Mouse (Mus musculus): Measurements from ENCODE around the gene Hscb. TPM values are rescaled to one million over a fixed set of nuclear protein-coding genes. Genes with fewer than 3 reads are reported as not detected.

Hscb gene
- polyA plus RNA-seq, 1 experiment from 2014 or later: 10.8 TPM

DNA sequence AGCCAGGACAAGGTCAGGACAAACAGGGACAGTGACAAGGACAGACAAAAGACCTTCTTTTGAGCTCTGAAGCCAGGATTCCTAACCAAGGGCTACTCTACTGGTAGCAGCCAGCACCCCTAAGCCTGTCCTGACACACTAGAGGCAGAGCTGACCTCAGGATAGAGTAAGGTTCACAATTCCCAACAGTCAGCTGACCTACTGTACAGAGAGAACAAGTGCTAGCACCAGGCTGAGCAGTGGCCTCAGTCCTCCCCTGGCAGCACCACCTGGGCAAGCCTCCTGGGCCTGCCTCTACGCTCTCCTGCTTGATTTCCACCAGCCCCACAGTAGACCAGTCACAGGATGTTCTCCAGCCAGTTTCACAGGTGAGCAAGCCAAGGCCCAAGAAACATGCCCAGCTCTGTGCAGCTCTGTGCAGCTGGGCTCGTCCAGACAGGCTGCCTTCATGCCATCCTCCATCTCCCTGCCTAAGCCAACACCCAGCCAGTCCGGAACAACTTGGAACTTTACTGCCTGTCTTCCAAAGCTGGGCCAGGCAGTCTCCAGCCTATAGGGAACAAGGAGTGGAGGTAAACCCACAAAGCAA is 38.4 kb downstream of the Hscb start:
- 0 out of 2 replicates have a peak overlapping the region, but pooled peaks have one; percentile 21 for H3K9ac ChIP-seq (replicated peaks)
- no peak overlapping the region for H3K4me2 ChIP-seq (replicated peaks)
- WGBS: 88% methylated on average over 3 of the region's 3 CpGs
- H3K36me3 ChIP-seq: peaks cover 86% of the 10 kb centered on the region
- ATAC-seq: no peak
- no peak overlapping the region for H3K27ac ChIP-seq
- H3K27me3 ChIP-seq: no peaks in the 10 kb centered on the region
- peaks cover 29% of the 10 kb centered on the region for H3K4me1 ChIP-seq (replicated peaks)
- H3K4me3 ChIP-seq (replicated peaks): no peak overlapping the region
- H3K9me3 ChIP-seq: no peaks in the 10 kb centered on the region

- 78% methylated on average over 4 of the region's 4 CpGs for WGBS
- Histone ChIP-seq H3K36me3 (peaks cover 97% of the 10 kb centered on the region), H3K27ac (no peak overlapping the region), H3K4me3 (replicated peaks) (no peak overlapping the region), H3K27me3 (no peaks in the 10 kb centered on the region), H3K9me3 (no peaks in the 10 kb centered on the region), H3K9ac (replicated peaks) (no peak overlapping the region), H3K4me2 (replicated peaks) (no peak overlapping the region), H3K4me1 (replicated peaks) (peaks cover 8% of the 10 kb centered on the region; the same call in 1 of the 2 replicates)
- ATAC-seq: no peak
Measured at GRCm38 (mm10) chr5:110797696-110798095, 41.9 kb downstream of the Hscb start.

GRCm38 (mm10) chr5:110794363-110794762 is 45.2 kb downstream of the Hscb start:
- Histone ChIP-seq H3K9ac (replicated peaks) (no peak overlapping the region), H3K27ac (no peak overlapping the region), H3K4me2 (replicated peaks) (no peak overlapping the region), H3K4me3 (replicated peaks) (no peak overlapping the region), H3K27me3 (no peaks in the 10 kb centered on the region), H3K36me3 (peaks cover 99% of the 10 kb centered on the region), H3K4me1 (replicated peaks) (no peaks in the 10 kb centered on the region), H3K9me3 (no peaks in the 10 kb centered on the region)
- 94% methylated on average over 7 of the region's 7 CpGs for WGBS
- no peak for ATAC-seq

DNA sequence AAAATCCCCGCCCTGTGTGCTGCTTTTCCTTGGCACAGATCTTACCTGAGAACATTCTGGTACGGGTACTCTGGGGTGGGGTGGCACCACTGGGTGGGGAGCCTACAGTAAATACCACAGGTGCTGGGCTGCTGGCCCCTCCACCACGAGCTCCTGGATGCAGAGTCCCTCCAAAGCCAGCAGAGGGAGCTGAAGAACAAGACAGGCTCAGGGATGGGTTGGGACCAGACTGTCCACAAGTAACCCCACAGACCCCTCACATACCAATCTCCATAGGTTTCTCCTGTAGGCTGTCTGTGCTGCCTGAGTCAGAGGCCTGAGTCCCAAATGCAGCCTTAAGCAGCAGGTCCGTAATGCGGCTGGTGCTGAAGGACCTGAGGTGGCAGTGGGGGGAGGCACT is 50.9 kb downstream of the Hscb start:
- H3K36me3 ChIP-seq: peaks cover 93% of the 10 kb centered on the region
- H3K4me3 ChIP-seq (replicated peaks): no peak overlapping the region
- H3K9me3 ChIP-seq: no peaks in the 10 kb centered on the region
- no peaks in the 10 kb centered on the region for H3K27me3 ChIP-seq
- H3K27ac ChIP-seq: no peak overlapping the region
- H3K4me1 ChIP-seq (replicated peaks): no peaks in the 10 kb centered on the region
- H3K9ac ChIP-seq (replicated peaks): no peak overlapping the region
- no peak overlapping the region for H3K4me2 ChIP-seq (replicated peaks)
- 69% methylated on average over 5 of the region's 5 CpGs for WGBS
- ATAC-seq: peak; percentile 63; the same call in 1 of the 2 replicates

DNA sequence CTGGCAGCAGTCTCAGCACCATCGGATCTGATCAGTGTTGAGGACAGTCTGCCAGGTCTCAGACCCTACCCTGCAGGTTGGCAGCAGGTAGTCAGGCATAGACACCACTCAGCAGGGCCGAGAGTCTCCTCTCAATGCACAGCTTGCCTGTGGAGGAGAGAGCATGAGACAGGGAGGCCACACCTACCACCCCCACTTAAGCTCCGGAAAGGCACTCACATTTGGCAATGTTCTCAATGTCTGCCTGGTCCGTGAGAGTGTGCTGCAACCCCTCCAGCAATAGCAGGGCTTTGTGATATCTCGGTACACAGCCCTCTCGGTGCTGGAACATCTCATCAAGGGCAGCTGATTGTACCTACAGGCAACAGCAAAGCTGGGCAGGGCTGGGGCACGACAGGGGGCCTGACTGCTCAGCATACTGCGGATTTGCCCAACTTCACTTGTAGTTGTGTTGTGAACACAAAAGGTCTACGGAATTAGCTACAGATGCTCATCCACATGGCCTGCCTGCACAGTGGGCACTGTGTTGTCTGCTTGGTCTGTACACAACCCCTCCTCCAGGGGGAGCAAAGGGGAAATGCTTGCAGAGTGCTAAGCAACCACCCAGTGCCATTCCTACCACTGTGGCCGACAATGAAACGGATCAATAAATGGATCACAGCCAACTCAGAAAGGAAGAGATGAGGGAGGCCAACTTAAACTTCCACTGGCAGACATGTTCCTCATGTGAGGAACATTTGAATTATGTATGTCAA is 53.3 kb downstream of the Hscb start:
- Histone ChIP-seq H3K9ac (replicated peaks) (no peak overlapping the region), H3K4me3 (replicated peaks) (no peak overlapping the region), H3K4me2 (replicated peaks) (no peak overlapping the region), H3K4me1 (replicated peaks) (peaks cover under 1% of the 10 kb centered on the region), H3K36me3 (peaks cover 69% of the 10 kb centered on the region), H3K9me3 (no peaks in the 10 kb centered on the region), H3K27me3 (0 out of 2 replicates have a peak, but pooled peaks cover 3% of the 10 kb centered on the region), H3K27ac (no peak overlapping the region)
- WGBS: 82% methylated on average over 11 of the region's 11 CpGs
- ATAC-seq: no peak

DNA sequence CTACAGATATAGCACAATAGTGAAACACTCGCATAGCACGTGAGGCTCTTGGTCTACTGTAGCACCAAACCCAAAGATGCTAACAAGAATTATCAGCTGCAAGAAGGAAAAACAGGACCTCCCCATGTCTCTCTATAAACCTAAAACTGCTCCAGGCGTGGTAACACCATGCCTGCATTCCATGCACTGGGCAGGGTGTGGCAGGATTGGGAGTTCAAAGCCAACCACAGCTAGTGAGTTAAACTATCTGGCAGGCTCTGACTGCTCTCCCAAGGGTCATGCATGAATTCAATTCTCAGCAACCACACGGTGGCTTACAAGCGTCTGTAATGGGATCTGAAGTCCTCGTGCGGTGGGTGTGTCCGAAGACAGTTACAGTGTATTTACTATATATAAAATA is 56.4 kb downstream of the Hscb start:
- no peak overlapping the region for H3K9ac ChIP-seq (replicated peaks)
- no peaks in the 10 kb centered on the region for H3K9me3 ChIP-seq
- peaks cover 21% of the 10 kb centered on the region for H3K4me1 ChIP-seq (replicated peaks)
- WGBS: 77% methylated on average over 8 of the region's 8 CpGs
- 0 out of 2 replicates have a peak, but pooled peaks cover 3% of the 10 kb centered on the region for H3K27me3 ChIP-seq
- H3K4me3 ChIP-seq (replicated peaks): no peak overlapping the region
- ATAC-seq: no peak
- no peak overlapping the region for H3K4me2 ChIP-seq (replicated peaks)
- peaks cover 38% of the 10 kb centered on the region for H3K36me3 ChIP-seq
- H3K27ac ChIP-seq: no peak overlapping the region

- no peak for ATAC-seq
- 0 out of 2 replicates have a peak, but pooled peaks cover 3% of the 10 kb centered on the region for H3K27me3 ChIP-seq
- H3K36me3 ChIP-seq: peaks cover 34% of the 10 kb centered on the region
- H3K4me3 ChIP-seq (replicated peaks): no peak overlapping the region
- no peak overlapping the region for H3K27ac ChIP-seq
- H3K9me3 ChIP-seq: no peaks in the 10 kb centered on the region
- no peak overlapping the region for H3K4me2 ChIP-seq (replicated peaks)
- H3K9ac ChIP-seq (replicated peaks): no peak overlapping the region
- H3K4me1 ChIP-seq (replicated peaks): peaks cover 21% of the 10 kb centered on the region
- WGBS: 91% methylated on average over 7 of the region's 7 CpGs
Measured at GRCm38 (mm10) chr5:110781529-110782238, 57.9 kb downstream of the Hscb start.

DNA sequence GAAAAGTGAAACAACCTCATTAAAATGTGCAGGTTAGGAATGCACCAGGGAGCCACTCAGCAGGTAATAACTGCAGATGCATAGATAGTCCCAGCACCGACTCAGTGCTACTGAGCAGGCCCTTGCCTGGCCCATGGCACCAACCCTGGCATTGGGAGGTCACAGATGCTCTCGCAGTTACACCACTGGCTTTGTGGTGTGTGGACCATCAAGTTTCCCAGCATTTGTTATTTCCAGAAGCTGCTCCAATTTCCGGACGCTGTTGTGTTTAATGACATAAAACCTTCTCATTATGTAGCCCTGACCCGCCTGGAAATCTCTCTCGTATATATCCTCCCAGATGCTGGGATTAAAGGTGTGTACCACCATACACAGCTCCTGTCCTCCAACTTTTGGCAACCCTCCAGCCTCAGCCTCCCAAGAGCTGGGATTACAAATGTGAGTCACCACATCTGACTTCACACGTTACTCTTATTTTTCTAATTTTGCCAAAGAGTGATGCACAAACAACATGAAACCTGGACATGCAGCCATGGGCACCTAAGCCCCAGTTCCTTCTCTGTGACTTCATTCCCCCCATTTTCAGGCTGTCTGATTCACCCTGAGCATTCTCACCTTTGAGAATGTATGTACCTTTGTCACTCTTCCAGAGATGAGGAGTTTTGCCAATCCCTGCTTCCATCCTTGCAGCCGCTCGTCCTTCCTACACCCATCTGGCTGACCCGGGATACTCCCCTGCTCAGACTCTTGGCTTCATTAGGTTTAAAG is 58.6 kb downstream of the Hscb start:
- Histone ChIP-seq H3K27me3 (0 out of 2 replicates have a peak, but pooled peaks cover 3% of the 10 kb centered on the region), H3K9me3 (no peaks in the 10 kb centered on the region), H3K36me3 (peaks cover 34% of the 10 kb centered on the region), H3K4me3 (replicated peaks) (peak overlapping the region; percentile 83), H3K27ac (no peak overlapping the region), H3K4me1 (replicated peaks) (peaks cover 21% of the 10 kb centered on the region), H3K9ac (replicated peaks) (peak overlapping the region; percentile 86), H3K4me2 (replicated peaks) (peak overlapping the region; percentile 97)
- peak; percentile 83 for ATAC-seq
- WGBS: 61% methylated on average over 10 of the region's 10 CpGs

DNA sequence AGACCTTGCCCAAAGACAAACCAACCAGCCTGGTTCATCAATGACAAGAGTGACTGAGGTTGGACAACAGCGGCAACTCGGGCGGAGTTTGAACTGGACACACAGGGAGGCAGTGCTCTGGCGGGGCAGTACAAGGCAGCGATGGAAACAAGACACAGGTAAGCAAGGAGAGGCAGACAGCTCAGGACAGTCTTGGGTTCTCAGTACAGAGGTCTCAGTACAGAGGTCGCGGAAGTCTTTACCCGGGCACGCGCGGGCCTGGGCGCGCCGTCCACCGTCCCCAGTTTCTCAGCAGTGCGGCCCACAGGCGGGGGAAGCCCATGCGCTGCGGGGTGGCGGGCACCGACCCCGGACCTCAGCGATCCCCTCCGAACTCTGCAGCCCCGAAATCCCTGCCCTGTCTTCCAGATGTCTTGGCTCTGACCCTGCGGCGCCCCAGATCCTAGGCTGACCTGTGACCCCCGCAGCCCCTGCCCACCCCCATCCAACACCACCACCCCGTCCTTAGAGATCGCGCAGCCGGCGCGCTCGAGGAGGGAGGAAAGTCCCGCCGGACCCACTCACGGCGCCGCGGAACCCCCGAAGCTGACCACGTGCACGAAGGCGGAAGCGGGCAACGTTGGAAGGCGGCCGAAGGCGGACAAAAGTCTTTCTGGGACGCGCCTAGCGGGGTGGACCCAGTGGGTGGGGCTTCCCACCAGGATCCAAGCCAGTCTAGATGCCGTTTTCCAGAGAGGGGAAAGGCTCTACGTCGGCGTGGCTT is 59.4 kb downstream of the Hscb start, which contains the start of gene Pus1:
TSS of gene Pus1 (minus strand) at position 662 of the 763 bp plus-strand sequence.
- no peak within 1 kb of the TSS for H3K27ac ChIP-seq

DNA sequence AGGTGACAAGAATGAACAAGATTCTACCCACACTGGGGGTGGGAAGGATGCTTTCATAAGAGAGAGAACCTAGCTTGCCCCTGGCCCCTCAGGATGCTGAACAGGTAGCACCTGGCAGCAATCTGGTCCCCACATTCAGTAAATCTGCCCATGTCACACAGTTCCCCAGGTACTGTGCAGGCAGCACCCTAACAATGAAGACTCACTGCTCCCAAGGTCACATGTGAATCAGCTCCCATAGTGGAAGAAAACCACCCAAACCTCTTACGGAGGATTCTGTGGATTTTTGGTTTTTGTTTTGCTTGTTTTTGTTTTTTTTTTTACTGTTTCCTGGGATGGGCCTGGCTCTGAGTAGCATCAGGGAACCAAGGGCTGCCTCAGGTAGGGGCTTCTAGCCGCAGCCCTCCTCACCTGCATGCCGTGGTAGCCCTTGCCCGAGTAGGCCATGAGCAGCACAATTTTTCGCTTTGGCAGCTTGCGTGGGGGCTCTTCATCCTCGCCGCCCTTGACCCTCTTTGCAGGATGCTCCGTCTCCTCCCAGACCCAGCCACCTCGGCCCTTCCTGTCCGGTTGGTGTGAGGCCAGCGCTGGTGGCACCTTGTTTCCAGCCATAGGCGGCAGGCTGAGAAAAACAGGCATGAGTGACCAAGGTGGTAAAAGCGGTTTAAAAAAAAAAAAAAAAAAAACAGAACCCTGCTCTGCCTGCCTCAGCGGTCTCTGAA is 60.1 kb downstream of the Hscb start:
- Histone ChIP-seq H3K4me2 (replicated peaks) (peak overlapping the region; percentile 97), H3K9ac (replicated peaks) (peak overlapping the region; percentile 86), H3K4me3 (replicated peaks) (peak overlapping the region; percentile 83), H3K4me1 (replicated peaks) (peaks cover 21% of the 10 kb centered on the region), H3K27me3 (0 out of 2 replicates have a peak, but pooled peaks cover 3% of the 10 kb centered on the region), H3K9me3 (no peaks in the 10 kb centered on the region), H3K36me3 (peaks cover 37% of the 10 kb centered on the region), H3K27ac (no peak overlapping the region)
- 24% methylated on average over 15 of the region's 15 CpGs for WGBS
- no peak for ATAC-seq

More for the DNA sequence above, 59.4 kb downstream of the Hscb start, which contains the start of gene Pus1:
- peak within 1 kb of the TSS; percentile 86 for H3K9ac ChIP-seq (replicated peaks)
- peak within 1 kb of the TSS; percentile 97 for H3K4me2 ChIP-seq (replicated peaks)
- 0 out of 2 replicates have a peak, but pooled peaks cover 3% of the 10 kb centered on the region for H3K27me3 ChIP-seq
- ATAC-seq: peak; percentile 90
- WGBS: under 1% methylated on average over 53 of the region's 57 CpGs
- no peaks in the 10 kb centered on the region for H3K9me3 ChIP-seq
- H3K4me3 ChIP-seq (replicated peaks): peak within 1 kb of the TSS; percentile 83
- H3K4me1 ChIP-seq (replicated peaks): peaks cover 21% of the 10 kb centered on the region
- peaks cover 35% of the 10 kb centered on the region for H3K36me3 ChIP-seq

Measured in midbrain, embryonic 13.5 days (tissue).